Mouse (Mus musculus) kidney, embryonic 16.5 days (tissue): ENCODE measurements at regions not wholly inside any gene's neighbourhood (a gene's known extent, or its start where the extent isn't known, plus 50 kb on each side); places are given as distances from the start of the nearest gene placed in this dataset.
"Not testable (repeated sequence)": the region's sequence is repeated elsewhere in the genome, so short reads cannot be mapped to it uniquely, and the experiment has no call there.

Experiments used
- ATAC-seq: fragments of 200-750 bp; cut with Nextera tagmentation; 2 replicates; pipeline ENCODE4 v1.8.0; 2017; ENCODE audit warnings: moderate TSS enrichment; ENCODE audit not compliant: low FRiP score, low TSS enrichment
- H3K27ac ChIP-seq: fragments of 300-500 bp; sonication (generic); 2 replicates; pipeline ENCODE4 v1.5.1; 2014; ENCODE audit warnings: low read length
- H3K27me3 ChIP-seq: fragments of 300-500 bp; sonication (generic); 2 replicates; pipeline ENCODE4 v1.6.1; 2014; ENCODE audit warnings: low read length, control low read depth, mixed read lengths; ENCODE audit not compliant: insufficient read depth
- H3K36me3 ChIP-seq: fragments of 300-500 bp; sonication (generic); 2 replicates; pipeline ENCODE4 v1.6.1; 2014; ENCODE audit warnings: low read length, control low read depth, mixed read lengths; ENCODE audit not compliant: insufficient read depth
- H3K4me1 ChIP-seq: fragments of 300-500 bp; sonication (generic); 2 replicates; pipeline ENCODE4 v1.6.1; 2014; ENCODE audit warnings: low read length, control low read depth, mixed read lengths; ENCODE audit not compliant: insufficient read depth
- H3K4me2 ChIP-seq: fragments of 300-500 bp; sonication (generic); replicated peaks from 2 replicates; pipeline ENCODE4 v1.6.1; 2014; ENCODE audit warnings: low read depth, low read length
- H3K4me3 ChIP-seq: fragments of 300-500 bp; sonication (generic); 2 replicates; pipeline ENCODE4 v1.5.1; 2014; ENCODE audit warnings: mild to moderate bottlenecking, low read length
- H3K9ac ChIP-seq: fragments of 300-500 bp; sonication (generic); replicated peaks from 2 replicates; pipeline ENCODE4 v1.6.1; 2014; ENCODE audit warnings: low read length
- H3K9me3 ChIP-seq: fragments of 300-500 bp; sonication (generic); 2 replicates; pipeline ENCODE4 v1.6.1; 2016; ENCODE audit warnings: low read length, control low read depth
- WGBS: fragments of 180-500 bp; shearing (Covaris S2); extraction: QIAGEN DNeasy Blood & Tissue Kit; methylation state at CpG from one replicate; pipeline ENCODE4 v1.1.7; 2014; 5-methylcytosine and 5-hydroxymethylcytosine counted together

GRCm38 (mm10) chr16:23694226-23694625 lies 173.6 kb upstream of the Masp1 start:
- H3K9ac ChIP-seq, H3K4me2 ChIP-seq, H3K4me1 ChIP-seq, H3K27ac ChIP-seq, H3K9me3 ChIP-seq, H3K36me3 ChIP-seq, H3K4me3 ChIP-seq, H3K27me3 ChIP-seq, ATAC-seq: not testable (repeated sequence)

- 93% methylated on average over 2 of the region's 2 CpGs for WGBS
Observed at GRCm38 (mm10) chr16:23690061-23690460, 169.4 kb upstream of the Masp1 start.

GRCm38 (mm10) chr16:23686783-23687182 lies 166.2 kb upstream of the Masp1 start:
- no peaks in the 10 kb centered on the region for H3K9me3 ChIP-seq
- no peaks in the 10 kb centered on the region for H3K27me3 ChIP-seq
- H3K36me3 ChIP-seq = no peaks in the 10 kb centered on the region
- H3K27ac ChIP-seq = no peak overlapping the region
- no peak overlapping the region for H3K4me3 ChIP-seq
- ATAC-seq = no peak
- WGBS = 84% methylated on average over 8 of the region's 8 CpGs
- no peaks in the 10 kb centered on the region for H3K4me1 ChIP-seq
- no peak overlapping the region for H3K4me2 ChIP-seq
- H3K9ac ChIP-seq = no peak overlapping the region

More at GRCm38 (mm10) chr16:23690061-23690460, 169.4 kb upstream of the Masp1 start:
- H3K4me2 ChIP-seq = no peak overlapping the region
- H3K9me3 ChIP-seq = no peaks in the 10 kb centered on the region
- no peaks in the 10 kb centered on the region for H3K4me1 ChIP-seq
- H3K4me3 ChIP-seq = no peak overlapping the region
- ATAC-seq = no peak
- no peak overlapping the region for H3K9ac ChIP-seq
- no peak overlapping the region for H3K27ac ChIP-seq
- no peaks in the 10 kb centered on the region for H3K36me3 ChIP-seq
- no peaks in the 10 kb centered on the region for H3K27me3 ChIP-seq

GRCm38 (mm10) chr16:23680434-23680833 lies 159.8 kb upstream of the Masp1 start:
- H3K27me3 ChIP-seq = no peaks in the 10 kb centered on the region
- H3K36me3 ChIP-seq = no peaks in the 10 kb centered on the region
- H3K4me2 ChIP-seq = no peak overlapping the region
- no peak for ATAC-seq
- H3K9me3 ChIP-seq = no peaks in the 10 kb centered on the region
- no peak overlapping the region for H3K9ac ChIP-seq
- no peak overlapping the region for H3K27ac ChIP-seq
- H3K4me3 ChIP-seq = no peak overlapping the region
- WGBS = 84% methylated on average over 2 of the region's 2 CpGs
- no peaks in the 10 kb centered on the region for H3K4me1 ChIP-seq

GRCm38 (mm10) chr16:23672375-23672774 lies 151.8 kb upstream of the Masp1 start:
- no peak overlapping the region for H3K4me3 ChIP-seq
- no peak overlapping the region for H3K27ac ChIP-seq
- H3K9me3 ChIP-seq = no peaks in the 10 kb centered on the region
- WGBS = 25% methylated on average over 6 of the region's 6 CpGs
- H3K36me3 ChIP-seq = no peaks in the 10 kb centered on the region
- no peaks in the 10 kb centered on the region for H3K4me1 ChIP-seq
- H3K9ac ChIP-seq = no peak overlapping the region
- no peak overlapping the region for H3K4me2 ChIP-seq
- no peak for ATAC-seq
- H3K27me3 ChIP-seq = no peaks in the 10 kb centered on the region

- Histone ChIP-seq H3K9me3 (no peaks in the 10 kb centered on the region), H3K4me2 (no peak overlapping the region), H3K4me1 (no peaks in the 10 kb centered on the region), H3K4me3 (no peak overlapping the region), H3K36me3 (no peaks in the 10 kb centered on the region), H3K27ac (no peak overlapping the region), H3K9ac (no peak overlapping the region), H3K27me3 (no peaks in the 10 kb centered on the region)
- WGBS = 82% methylated on average over 4 of the region's 4 CpGs
- no peak for ATAC-seq
Observed at GRCm38 (mm10) chr16:23670161-23670560, 149.5 kb upstream of the Masp1 start.

- no peaks in the 10 kb centered on the region for H3K36me3 ChIP-seq
- ATAC-seq = no peak
- H3K4me1 ChIP-seq = no peaks in the 10 kb centered on the region
- no peak overlapping the region for H3K27ac ChIP-seq
- no peaks in the 10 kb centered on the region for H3K9me3 ChIP-seq
- 76% methylated on average over 4 of the region's 4 CpGs for WGBS
- no peaks in the 10 kb centered on the region for H3K27me3 ChIP-seq
- H3K4me2 ChIP-seq = no peak overlapping the region
- no peak overlapping the region for H3K4me3 ChIP-seq
- H3K9ac ChIP-seq = no peak overlapping the region
Observed at GRCm38 (mm10) chr16:23669651-23670050, 149.0 kb upstream of the Masp1 start.
